Mouse (Mus musculus) spleen, postnatal 10 days (tissue): ENCODE measurements around the gene 4933424G06Rik.

Experiments
- DNase-seq, 2 experiments: peaks; one replicate each; pipeline ENCODE4 v3.0.0; 2021 to 2022; ENCODE audit warnings: low spot score in 2 of 2

The 4933424G06Rik gene

DNA sequence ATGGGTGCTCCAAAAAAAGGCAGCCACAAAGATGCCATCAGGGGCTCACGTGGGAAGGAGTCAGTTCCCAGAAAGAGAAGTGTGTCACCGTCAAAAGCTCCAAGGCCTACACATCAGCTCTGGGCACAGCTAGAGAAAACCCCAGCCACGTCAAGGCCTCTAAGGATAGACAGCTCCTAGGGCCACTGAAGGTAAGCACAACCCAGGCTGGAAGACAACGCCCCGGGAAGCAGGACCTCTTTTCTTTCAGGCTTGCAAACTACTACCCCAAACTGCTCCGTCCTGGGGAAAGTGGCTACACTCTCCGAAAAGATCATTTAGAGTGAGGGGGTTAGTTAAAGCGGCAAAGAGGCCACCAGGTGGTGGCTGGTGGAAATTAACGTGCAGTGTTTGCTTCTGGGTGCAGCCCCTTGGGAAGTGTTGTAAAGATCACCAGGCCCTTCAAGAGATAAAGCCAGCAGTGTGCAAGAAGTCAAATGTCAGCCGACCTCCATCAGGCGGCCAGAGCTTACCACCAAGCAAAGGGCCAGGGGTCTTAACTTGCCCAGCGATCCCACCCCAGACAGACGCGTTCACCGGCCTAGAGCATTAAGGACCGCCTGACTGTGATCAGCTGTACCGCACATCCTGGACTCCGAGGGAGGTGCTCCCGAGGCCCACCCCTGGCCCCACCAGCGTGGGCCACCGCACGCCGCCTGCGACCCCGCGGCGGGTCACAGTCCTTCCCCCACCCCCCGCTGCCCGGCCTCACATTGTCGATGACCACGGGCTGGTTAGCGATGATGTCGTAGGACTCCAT is 695 bp upstream of the 4933424G06Rik start:
- peak; percentile 36 to 57 for DNase-seq

DNA sequence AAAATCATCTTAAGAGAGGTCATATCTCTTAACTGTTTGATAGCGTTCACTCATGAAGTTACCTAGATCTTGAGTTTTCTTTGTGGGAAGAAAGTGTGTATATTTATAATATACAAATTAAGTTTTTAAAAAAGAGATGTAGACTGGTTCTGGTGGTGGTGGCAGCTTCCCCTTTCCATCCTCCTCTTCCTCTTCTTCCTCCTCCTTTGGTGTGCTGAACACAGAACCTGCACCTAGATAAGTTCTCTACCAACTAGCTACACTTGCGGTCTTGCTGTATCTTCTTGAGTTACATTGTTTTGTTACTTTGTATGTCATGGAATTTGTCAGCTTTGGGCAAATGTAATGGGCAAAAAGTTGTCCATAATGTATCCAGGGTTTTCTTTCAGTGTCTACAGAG is 1.2 kb downstream of the 4933424G06Rik start:
- no peak for DNase-seq

DNA sequence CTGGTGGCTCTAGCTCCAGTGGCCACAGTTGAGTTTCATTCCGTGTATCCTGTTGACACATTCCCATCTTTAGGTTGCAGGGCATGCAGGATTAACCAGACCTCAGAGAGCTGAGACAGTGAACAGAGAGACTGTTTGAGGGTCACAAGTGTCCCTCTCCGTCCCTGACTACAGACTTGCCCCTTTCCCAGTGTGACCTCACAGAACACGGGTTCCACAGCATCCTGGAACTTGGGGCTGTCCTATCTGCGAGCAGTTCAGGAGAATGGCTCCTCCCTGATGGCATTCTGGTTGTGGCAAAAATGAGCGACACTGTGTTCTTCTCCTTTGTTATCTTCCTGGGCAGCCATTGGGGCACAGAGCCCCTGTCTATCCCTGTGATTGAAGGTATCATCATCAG is 4.4 kb downstream of the 4933424G06Rik start, which contains the start of gene Actr1b:
TSS of gene Actr1b (minus strand) at position 112 of the 400 bp plus-strand sequence.
- DNase-seq, result no peak

DNA sequence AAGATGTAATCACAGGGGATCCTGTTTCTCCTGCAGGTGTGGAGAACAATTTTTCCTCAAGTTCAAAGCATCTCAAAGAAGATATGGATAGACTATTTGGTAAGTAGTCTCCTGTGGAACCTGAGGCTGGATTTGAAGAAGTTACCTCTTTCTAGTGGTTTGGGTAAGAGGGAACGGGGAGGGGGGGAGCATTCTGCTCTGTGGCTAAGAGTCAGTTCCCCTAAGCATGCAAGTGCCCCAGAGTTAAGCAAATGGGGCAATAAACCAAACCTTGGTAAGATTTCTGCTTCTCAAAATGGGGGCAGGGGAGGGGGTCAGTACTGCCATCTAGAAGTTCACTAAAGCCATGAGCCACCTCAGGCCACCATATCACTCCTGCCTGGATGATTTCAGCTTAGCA is 8.8 kb downstream of the 4933424G06Rik start:
- no peak for DNase-seq

DNA sequence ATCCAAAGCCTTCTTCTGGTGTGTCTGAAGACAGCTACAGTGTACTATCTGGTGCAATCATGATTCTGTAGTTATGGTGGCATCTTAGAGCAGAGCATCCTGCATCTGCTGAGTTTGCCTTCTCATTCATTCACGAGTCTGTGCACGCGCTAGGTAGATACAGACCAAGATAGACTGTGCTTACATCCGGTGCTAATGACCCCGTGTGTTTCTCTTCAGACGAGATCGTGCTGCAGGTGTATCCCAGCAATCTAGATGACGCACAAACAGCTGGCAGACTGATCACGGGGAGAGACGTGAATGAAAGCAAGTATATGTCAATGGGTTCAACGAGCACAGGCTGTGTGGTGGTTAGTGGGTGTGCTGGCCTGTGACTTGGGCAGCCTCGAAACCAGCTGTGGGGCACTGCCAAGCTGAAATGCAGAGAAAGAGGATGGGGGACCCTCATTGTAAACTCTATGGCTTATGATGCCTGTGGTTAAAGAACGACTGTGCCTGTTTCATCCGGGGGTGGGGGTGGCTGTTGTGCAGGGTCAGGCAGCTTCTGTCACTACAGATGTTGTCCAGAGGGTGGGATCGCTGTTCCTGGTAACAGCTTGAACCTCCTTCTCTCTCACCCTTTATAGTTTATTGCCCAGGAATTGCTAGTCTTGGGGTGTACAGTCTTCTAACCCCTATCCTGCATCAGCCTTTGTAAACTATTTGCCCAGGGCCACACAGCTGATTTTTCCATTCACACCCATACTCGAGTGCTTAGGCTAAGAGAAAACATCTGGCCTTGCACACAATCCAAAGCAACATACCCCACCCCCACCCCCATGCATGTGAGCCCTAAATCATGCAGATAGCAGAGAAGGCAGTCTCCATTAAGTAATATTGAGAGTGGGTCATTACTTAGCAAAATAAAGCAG is 13.5 kb downstream of the 4933424G06Rik start:
- no peak for DNase-seq

DNA sequence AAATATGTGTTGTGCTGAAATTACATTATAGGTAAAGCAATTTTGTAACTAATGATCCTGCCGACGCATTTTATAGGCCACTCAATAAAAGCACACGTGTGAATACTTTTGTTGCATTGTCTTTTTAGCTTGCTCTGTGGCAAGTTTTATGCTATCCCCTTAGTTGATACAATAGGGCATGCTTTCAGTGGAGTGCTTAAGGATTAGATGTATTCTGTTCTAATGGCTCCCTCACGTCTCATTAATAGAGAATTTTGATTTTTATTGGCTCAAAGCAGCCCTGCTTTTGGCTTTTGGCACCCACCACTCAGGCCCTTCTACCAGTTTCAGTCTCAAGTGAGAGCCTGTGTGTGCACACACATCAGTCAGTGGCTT is 14.1 kb downstream of the 4933424G06Rik start:
- no peak for DNase-seq

DNA sequence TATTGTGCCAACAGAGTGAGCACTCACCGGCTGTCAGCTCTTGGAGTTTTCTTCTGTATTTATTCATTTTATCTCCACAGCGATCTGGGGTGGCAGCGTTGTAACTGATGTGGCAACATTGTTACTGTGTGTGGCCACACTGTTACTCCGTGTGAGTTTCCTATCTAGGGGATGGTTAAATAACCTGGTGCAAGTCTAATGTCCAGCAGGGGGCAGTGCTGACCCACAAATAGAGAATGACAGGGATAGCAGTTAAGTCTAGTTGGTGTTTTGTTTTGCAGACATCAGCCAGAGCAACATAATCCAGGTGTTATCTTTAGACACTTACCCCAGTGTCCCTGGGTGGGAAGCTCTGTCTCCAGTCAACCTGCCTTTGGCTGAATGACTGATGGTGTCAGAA is 27.4 kb downstream of the 4933424G06Rik start:
- DNase-seq, result peak; percentile 60 to 85

DNA sequence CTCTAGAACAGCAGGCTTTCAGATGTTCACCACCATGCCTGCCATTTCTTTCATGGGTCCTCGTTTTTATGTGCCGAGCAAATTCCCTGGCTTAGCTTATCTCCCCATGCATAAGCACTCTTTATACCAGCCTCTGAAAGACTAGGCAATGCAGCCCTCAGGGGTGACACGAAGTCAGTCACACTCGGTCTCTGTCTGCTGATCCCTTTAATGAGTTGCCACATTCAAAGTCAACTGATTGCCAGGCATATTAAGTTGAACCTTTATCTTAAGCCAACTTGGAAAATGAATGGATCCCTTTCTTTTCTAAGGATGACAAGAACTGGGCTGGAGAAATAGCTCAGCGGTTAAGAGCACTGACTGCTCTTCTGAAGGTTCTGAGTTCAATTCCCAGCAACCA is 29.3 kb downstream of the 4933424G06Rik start:
- DNase-seq, result no peak

DNA sequence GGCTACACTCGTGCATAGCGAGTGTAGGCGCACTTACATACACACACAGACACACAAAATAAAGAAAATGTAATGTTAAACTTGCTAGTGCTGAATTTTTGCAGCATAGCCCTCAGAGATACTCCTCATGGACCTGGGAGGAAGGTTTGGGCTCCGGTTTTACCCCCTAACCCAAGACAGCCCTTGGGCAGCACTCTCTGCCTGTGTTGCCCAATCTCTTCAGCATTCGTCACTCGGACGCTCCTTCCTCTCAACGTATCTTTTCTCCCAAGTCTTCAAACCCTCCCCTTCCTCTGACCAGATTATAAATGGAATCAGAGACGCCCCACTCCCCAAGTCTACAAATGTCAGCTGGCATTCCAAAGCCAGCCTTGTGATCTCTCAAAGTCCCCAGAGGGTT is 33.1 kb downstream of the 4933424G06Rik start:
- no peak for DNase-seq

DNA sequence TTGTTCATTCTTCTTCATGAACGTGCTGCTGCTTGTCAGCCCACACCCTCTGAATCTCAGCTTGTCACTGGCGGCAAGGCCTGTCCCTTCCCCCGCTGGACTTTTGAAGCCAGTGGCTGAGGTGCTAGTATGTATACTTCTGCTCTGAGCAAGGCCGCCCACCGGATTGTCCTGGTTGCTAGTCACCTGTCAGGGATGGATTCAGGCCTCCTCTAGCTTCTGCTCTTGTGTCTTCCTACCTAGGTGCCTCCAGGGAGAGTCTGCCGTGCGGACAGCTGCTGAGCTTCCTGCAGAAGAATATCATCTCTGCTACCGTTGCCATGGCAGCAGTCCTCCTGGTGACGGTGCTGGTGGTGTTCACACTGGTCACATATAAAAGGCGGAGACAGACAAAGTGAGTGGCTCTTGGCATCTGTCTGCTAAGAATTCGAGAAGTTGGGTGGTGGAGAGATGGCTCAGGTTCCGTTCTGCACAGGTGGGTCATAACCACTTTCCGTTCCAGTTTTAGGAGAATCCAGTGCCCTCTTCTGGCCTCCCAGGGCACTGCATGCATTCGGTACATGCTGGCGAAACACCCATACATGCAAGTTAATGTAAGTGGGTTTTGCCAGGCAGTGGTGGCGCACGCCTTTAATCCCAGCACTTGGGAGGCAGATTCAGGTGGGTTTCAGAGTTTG is 34.5 kb downstream of the 4933424G06Rik start:
- peak; percentile 61 to 82 for DNase-seq

DNA sequence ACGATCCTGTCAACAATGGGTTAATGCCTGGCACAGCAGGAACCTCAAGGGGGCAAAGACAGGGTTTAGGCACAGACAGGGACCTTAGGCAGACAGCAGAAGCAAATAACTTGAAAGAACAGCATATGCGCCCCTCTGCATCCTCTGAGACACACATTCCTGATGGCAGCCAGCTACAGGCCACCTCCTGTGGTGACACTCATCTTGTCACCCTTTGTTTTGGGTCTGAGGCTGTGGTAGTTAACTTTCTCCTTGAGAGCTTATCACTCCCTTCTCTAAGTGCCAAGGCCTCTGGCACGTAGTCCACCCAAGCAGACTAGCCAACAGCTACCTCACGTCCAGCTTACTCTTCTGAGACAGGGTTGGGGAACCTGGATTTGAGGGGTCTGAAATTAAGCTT is 35.7 kb downstream of the 4933424G06Rik start:
- DNase-seq, result no peak

DNA sequence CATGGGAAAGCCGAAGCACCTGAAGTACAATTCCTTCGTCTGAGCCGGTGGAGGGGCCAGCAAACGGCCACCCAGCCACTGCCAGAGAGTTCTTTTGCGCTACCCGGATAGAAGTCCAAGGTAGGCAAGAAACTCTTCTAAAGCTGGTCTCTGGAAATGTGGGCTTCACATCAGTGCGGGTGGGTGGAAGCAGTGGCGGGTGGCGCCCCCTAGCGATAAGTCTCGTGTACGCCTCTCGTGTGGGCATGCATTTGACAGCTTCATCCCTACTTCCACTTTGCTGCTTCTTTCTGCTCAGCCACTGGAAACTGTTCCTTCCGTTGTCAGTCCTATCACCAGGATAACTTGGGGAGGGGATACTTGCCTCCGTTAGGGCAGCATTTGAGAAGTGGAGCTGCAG is 36.5 kb downstream of the 4933424G06Rik start:
- DNase-seq, result peak in 1 of 2 experiments; percentile 72

DNA sequence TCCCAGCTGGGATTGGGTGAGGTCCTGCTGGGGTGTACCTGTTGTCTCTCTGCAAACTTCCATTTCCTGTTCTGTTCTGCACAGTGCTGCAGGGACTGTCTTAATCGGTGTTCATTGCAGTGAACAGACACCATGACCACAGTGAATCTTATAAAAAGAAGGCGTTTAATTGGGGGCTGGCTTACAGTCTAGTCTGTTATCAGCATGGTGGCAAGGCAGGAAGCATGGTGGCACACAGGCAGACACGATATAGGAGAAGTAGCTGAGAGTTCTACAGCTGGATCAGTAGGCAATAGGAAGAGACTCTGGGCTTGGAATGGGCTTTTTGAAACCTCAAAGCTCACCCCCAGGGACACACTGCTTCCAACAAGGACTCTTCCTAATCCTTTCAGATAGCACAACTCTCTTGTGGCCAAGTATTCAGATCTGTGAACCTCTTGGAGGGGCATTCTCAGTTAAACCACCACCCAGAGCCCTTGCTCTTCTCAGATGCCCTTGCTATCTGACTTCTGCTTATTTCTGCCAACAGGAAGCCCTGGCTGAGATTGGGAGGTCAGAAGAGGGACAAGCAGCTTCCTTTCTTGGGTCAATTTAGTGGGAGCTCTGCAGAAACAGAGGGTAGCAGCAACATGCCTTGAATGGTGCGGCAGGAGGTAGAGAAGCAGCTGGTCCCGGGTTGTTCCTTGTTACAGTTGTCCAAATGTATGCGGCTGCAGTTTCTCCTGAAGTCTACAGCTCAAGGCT is 44.2 kb downstream of the 4933424G06Rik start:
- no peak for DNase-seq

DNA sequence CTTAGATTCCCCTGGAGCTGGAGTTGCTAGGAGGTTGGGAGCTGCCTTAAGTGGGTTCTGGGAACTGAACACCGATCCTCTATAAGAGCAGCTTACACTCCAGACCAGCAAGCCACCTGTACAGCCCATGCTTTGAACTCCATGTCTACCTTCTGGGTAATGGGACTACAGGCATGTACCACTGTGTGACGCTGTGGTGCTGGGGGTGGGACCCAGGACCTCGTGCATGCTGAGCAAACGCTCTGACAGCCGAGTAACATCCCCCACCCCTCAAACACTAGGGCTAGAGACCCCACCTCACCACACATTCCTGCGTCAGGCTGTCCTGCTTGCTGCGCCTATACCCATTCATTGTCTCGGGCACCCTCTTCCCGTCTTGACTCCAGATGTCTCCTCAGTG is 48.6 kb downstream of the 4933424G06Rik start:
- no peak for DNase-seq

DNA sequence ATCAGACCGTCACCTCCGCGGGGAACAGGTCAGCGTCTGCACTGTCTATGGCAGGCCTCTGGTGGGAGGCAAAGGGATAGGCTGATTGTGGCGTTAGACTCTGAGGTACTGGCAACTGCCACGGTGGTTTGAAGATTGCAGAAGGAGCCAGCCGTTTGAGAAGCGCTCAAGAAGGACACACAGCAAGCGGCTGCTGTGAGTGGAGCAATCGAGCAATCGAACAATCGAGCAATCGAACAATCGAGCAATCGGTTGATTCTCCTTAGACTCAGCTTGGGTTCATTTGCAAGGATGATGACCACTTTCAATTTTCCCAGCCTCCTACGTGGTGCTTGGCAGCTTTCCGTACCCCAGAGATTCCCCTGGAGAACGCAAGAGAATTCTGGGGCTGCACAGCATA is 49.1 kb downstream of the 4933424G06Rik start:
- DNase-seq, result no peak

DNA sequence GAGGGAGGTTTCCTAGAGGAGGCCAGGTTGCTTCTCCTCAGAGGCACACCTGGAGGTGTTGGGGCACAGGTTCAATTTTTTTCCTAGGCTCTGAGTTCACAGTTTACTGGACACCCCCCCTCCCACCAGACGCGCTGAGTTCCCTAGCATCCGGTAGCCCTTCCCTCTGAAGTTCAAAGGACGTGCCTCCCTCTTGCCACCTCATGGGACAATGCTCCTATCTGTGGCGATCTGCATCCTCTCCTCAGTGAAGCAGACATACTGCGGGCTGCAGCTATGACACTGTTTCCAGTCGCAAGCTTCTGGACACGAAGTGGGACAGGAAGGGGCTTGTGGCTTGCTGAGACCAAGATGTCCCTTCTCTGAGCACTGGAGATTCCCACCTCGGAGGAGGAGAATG is 50.5 kb downstream of the 4933424G06Rik start:
- no peak for DNase-seq

DNA sequence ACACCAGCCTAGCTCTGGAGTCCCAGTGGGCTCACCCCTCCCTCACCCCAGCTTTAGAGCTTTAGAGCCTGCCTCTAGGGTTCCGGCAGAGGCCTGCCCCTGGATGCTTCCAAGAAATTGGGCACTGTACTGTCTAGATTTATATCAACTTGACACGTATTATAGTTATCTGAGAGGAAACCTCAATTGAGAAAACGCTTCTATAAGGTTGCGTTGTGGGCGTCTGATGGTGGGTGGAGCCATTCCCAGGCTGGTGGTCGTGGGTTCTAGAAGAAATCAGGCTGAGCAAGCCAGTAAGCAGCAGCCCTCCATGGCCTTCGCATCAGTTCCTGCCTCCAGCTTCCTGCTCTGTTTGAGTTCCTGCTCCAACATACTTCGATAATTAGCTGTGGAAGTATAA is 51.1 kb downstream of the 4933424G06Rik start:
- no peak for DNase-seq

DNA sequence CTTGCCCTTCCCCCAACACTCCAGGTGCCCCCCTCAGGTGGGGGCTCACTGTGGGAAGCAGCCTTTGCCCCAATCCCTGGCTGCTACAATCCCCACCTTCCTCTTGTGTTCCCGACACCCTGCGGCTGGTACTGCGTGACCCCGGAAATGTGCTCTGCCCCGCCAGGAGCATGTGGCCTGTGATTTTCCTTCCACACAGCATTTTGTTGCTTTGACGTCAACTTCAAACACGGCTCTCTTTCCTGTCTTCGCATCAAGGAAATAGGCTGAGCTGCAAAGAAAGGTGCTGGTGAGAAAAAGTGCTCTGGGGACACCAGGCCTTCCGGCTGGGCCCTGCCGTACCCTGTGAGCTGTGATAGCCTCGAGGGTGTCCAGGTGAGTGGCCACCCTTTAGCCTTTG is 51.6 kb downstream of the 4933424G06Rik start, which contains the start of gene Zap70:
TSS of gene Zap70 (plus strand) at position 231 of the 400 bp plus-strand sequence.
- no peak for DNase-seq

DNA sequence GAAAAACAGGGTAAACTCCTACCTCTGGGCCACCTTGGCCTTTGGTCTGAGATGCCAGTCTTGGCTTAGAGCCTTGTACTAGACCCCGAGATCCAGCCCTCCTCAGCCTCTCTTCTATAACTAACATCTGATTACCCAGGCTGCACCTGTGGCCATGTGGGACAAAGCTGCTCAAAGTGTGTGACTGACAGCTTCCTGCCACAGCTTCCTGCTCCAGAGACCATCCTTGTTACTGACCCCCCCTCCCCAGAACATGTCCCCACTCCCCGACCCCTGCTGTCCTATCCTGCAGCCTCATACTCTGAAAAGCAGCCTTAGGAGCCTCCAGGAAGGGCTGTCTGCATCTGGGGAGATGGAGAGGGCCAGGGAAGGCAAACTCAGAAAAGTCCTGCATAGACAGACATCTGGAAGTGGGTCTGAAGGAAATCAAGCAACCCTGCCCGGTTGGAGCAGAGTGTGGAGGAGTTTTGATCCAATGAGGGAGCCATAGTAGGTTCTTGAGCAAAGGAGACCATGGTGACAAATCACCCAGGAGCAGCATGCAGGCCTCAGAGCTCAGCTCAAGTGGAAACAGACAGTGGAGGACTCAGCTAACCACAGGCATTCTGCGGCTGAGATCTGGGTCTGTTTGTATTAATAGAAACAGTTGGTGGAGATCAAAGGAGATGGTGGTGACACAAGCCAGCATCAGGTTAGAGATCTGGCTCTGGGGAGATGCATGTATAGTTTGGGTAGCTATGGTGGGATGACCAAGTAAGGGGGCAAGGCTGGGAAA is 56.7 kb downstream of the 4933424G06Rik start:
- peak in 1 of 2 experiments; percentile 35 for DNase-seq

DNA sequence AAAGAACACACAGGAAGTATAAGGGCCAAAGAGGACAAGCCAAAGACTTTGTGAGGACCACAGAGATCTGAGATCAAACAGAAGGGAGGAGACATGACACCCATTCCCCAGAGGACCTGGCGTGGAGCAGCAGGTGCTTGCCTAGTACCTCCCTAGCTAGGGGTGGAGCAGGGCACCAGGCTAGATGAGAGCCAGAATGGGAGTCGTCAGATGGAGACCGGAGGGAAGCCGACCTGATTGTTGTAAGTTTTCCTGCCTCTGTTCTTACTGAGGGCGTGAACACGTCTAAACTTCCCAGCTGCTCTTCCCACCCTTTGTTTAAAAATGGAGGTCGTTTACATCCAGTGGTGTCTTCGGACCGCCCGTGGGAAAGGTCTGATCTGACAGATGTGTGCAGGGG is 57.4 kb downstream of the 4933424G06Rik start:
- no peak for DNase-seq

DNA sequence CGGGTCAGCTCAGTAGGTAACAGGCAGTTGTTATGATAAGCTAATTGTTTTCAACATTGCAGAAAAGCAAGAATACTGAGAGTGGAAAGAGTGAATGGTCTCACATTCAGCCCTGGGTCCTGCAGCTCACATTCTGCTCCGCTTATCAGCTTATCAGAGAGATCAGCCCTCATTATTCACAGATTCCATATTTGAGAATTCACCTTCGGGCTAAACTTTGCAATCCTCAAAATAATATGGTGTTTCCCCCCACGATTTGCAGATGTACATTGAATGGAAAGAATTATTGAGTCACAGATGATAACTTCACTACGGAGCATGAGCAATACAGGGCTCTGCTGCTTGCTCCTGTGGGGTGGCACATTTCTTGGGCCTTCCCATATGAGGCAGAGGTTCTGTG is 58.8 kb downstream of the 4933424G06Rik start:
- no peak for DNase-seq
